ENCODE assay signal across 9 mouse cellular contexts in genomic region chr16:50069033-50069432, GRCm38 (mm10).
A peak's percentile ranks its signal among the peaks of the same experiment; 100 is the strongest.
DNase-seq lines count a peak whose midpoint lies in the region; ATAC-seq and TF ChIP-seq lines count a peak whose summit lies in the region.
"Had no signal": no experiment of that assay in that cellular context is flagged by ENCODE, and none has a peak within 500 bp of the region (broad histone marks: within the 10 kb centered on the region; RNA-seq: fewer than 3 reads in every experiment).

No protein-coding gene starts in this region.

- no peaks in the 10 kb centered on the region for H3K27me3 ChIP-seq in lung, embryonic 14.5 days (ENCODE audit: insufficient read depth, low read length)
- H3K27me3 ChIP-seq in limb, embryonic 14.5 days (ENCODE audit: control insufficient read depth, insufficient read depth, low read length) = no peaks in the 10 kb centered on the region
- no peaks in the 10 kb centered on the region for H3K27me3 ChIP-seq in stomach, embryonic 14.5 days (ENCODE audit: control insufficient read depth, insufficient read depth, low read length)
- H3K27me3 ChIP-seq in midbrain, embryonic 16.5 days (ENCODE audit: control insufficient read depth, insufficient read depth, low read depth, low read length) = no peaks in the 10 kb centered on the region
- H3K27me3 ChIP-seq: hindbrain, embryonic 15.5 days had no signal

- WGBS in lung, embryonic 14.5 days = 40% methylated on average over 4 of the region's 4 CpGs
- 40% methylated on average over 4 of the region's 4 CpGs for WGBS in lung, adult 2 months
- 68% methylated on average over 4 of the region's 4 CpGs for WGBS in limb, embryonic 14.5 days
- WGBS in stomach, embryonic 14.5 days = 65% methylated on average over 4 of the region's 4 CpGs
- WGBS in midbrain, embryonic 16.5 days = 88% methylated on average over 4 of the region's 4 CpGs

- H3K9me3 ChIP-seq in lung, embryonic 14.5 days (ENCODE audit: low read depth, low read length) = 0 out of 2 replicates have a peak, but pooled peaks cover 3% of the 10 kb centered on the region
- H3K9me3 ChIP-seq in limb, embryonic 14.5 days (ENCODE audit: control insufficient read depth, low read length) = no peaks in the 10 kb centered on the region
- no peaks in the 10 kb centered on the region for H3K9me3 ChIP-seq in stomach, embryonic 14.5 days (ENCODE audit: control insufficient read depth, low read depth, low read length)
- H3K9me3 ChIP-seq in midbrain, embryonic 16.5 days (replicated peaks; ENCODE audit: control insufficient read depth, low read length, poor library complexity, severe bottlenecking) = no peaks in the 10 kb centered on the region
- H3K9me3 ChIP-seq: hindbrain, embryonic 15.5 days had no signal

- no peak overlapping the region for H3K4me3 ChIP-seq in lung, embryonic 14.5 days (ENCODE audit: low read depth, low read length)
- H3K4me3 ChIP-seq in lung, adult 2 months (replicated peaks; ENCODE audit: extremely low read depth, low read depth, low read length) = no peak overlapping the region
- no peak overlapping the region for H3K4me3 ChIP-seq in limb, embryonic 14.5 days (replicated peaks; ENCODE audit: low read length)
- no peak overlapping the region for H3K4me3 ChIP-seq in stomach, embryonic 14.5 days (ENCODE audit: low read depth, low read length)
- H3K4me3 ChIP-seq in midbrain, embryonic 16.5 days (ENCODE audit: low read depth, low read length) = no peak overlapping the region
- H3K4me3 ChIP-seq: hindbrain, embryonic 15.5 days had no signal

- DNase-seq in lung, embryonic 14.5 days = peak; percentile 88
- DNase-seq in lung, adult 2 months = no peak
- DNase-seq in embryo, embryonic 10 days (ENCODE audit: low spot score) = peak; percentile 65
- DNase-seq in limb, embryonic 14.5 days (ENCODE audit: low spot score) = peak; percentile 61
- no peak for DNase-seq in cerebellum, adult 9-11 months
- DNase-seq in gastrocnemius, adult 18-20 months (ENCODE audit: low spot score) = no peak

- peak; percentile 70; the same call in 1 of the 2 replicates for ATAC-seq in lung, embryonic 14.5 days (ENCODE audit: insufficient read depth)
- ATAC-seq in limb, embryonic 14.5 days (ENCODE audit: low FRiP score, low read depth) = no peak
- peak; percentile 61; the same call in 1 of the 2 replicates for ATAC-seq in stomach, embryonic 14.5 days (ENCODE audit: insufficient number of reproducible peaks, insufficient read depth, low FRiP score, low read depth)
- no peak for ATAC-seq in midbrain, embryonic 16.5 days

- H3K36me3 ChIP-seq in lung, embryonic 14.5 days (ENCODE audit: insufficient read depth) = no peaks in the 10 kb centered on the region
- H3K36me3 ChIP-seq in limb, embryonic 14.5 days (ENCODE audit: control insufficient read depth, insufficient read depth, low read length) = no peaks in the 10 kb centered on the region
- H3K36me3 ChIP-seq in stomach, embryonic 14.5 days (ENCODE audit: control insufficient read depth, insufficient read depth, low read length) = no peaks in the 10 kb centered on the region
- no peaks in the 10 kb centered on the region for H3K36me3 ChIP-seq in midbrain, embryonic 16.5 days (ENCODE audit: control insufficient read depth, insufficient read depth, low read length)
- H3K36me3 ChIP-seq: hindbrain, embryonic 15.5 days had no signal

- no peak overlapping the region for H3K9ac ChIP-seq in lung, embryonic 14.5 days
- no peak overlapping the region for H3K9ac ChIP-seq in limb, embryonic 14.5 days (ENCODE audit: low read depth, low read length, severe bottlenecking)
- H3K9ac ChIP-seq in stomach, embryonic 14.5 days (replicated peaks; ENCODE audit: low read depth, low read length) = no peak overlapping the region
- H3K9ac ChIP-seq in midbrain, embryonic 16.5 days (ENCODE audit: low read depth, low read length) = no peak overlapping the region
- H3K9ac ChIP-seq: hindbrain, embryonic 15.5 days had no signal

- TF ChIP-seq POLR2A in lung, adult 2 months (IDR thresholded peaks at IDR 0.05; ENCODE audit: borderline replicate concordance, extremely low read depth, low read depth, low read length) = no peak
- TF ChIP-seq POLR2A in limb, embryonic 14.5 days (IDR thresholded peaks at IDR 0.05; ENCODE audit: borderline replicate concordance, extremely low read depth, insufficient read depth, insufficient read length) = no peak

- H3K4me2 ChIP-seq in lung, embryonic 14.5 days = no peak overlapping the region
- H3K4me2 ChIP-seq in limb, embryonic 14.5 days (replicated peaks; ENCODE audit: low read depth, low read length, severe bottlenecking) = no peak overlapping the region
- H3K4me2 ChIP-seq in stomach, embryonic 14.5 days (replicated peaks; ENCODE audit: low read depth, low read length) = no peak overlapping the region
- no peak overlapping the region for H3K4me2 ChIP-seq in midbrain, embryonic 16.5 days (ENCODE audit: low read length)
- H3K4me2 ChIP-seq: hindbrain, embryonic 15.5 days had no signal

- peak overlapping the region; percentile 12; the same call in 1 of the 2 replicates for H3K27ac ChIP-seq in lung, embryonic 14.5 days (ENCODE audit: low read depth)
- H3K27ac ChIP-seq in limb, embryonic 14.5 days (replicated peaks; ENCODE audit: low read depth, low read length) = no peak overlapping the region
- H3K27ac ChIP-seq in stomach, embryonic 14.5 days (ENCODE audit: low read length) = no peak overlapping the region
- no peak overlapping the region for H3K27ac ChIP-seq in midbrain, embryonic 16.5 days (ENCODE audit: low read length)
- H3K27ac ChIP-seq: hindbrain, embryonic 15.5 days had no signal

- H3K4me1 ChIP-seq in lung, embryonic 14.5 days (ENCODE audit: insufficient read depth) = no peaks in the 10 kb centered on the region
- H3K4me1 ChIP-seq in lung, adult 2 months (ENCODE audit: control insufficient read depth, insufficient read depth, low read length) = no peaks in the 10 kb centered on the region; the same call in 1 of the 2 replicates
- H3K4me1 ChIP-seq in limb, embryonic 14.5 days (ENCODE audit: control insufficient read depth, insufficient read depth, low read length) = peaks cover 5% of the 10 kb centered on the region; the same call in 1 of the 2 replicates
- no peaks in the 10 kb centered on the region for H3K4me1 ChIP-seq in stomach, embryonic 14.5 days (ENCODE audit: control insufficient read depth, insufficient read depth, low read length)
- H3K4me1 ChIP-seq in midbrain, embryonic 16.5 days (ENCODE audit: control insufficient read depth, insufficient read depth, low read length) = peaks cover 2% of the 10 kb centered on the region; the same call in 1 of the 2 replicates

- TF ChIP-seq CTCF in lung, embryonic 14.5 days (IDR thresholded peaks at IDR 0.05; ENCODE audit: low read depth) = no peak
- TF ChIP-seq CTCF in lung, adult 2 months (IDR thresholded peaks at IDR 0.05; ENCODE audit: insufficient read depth, low read length) = no peak

Comparison
In these comparisons a context has a peak if more than half of its experiments do, and no peak if none do; other contexts are left out.
1. DNase-seq: peak in lung, embryonic 14.5 days (single experiment), embryo, embryonic 10 days (single experiment) and limb, embryonic 14.5 days (single experiment); none in lung, adult 2 months (single experiment), cerebellum, adult 9-11 months (single experiment) and gastrocnemius, adult 18-20 months (single experiment).
2. ATAC-seq: peak in lung, embryonic 14.5 days (single experiment) and stomach, embryonic 14.5 days (single experiment); none in limb, embryonic 14.5 days (single experiment) and midbrain, embryonic 16.5 days (single experiment).